Mouse (Mus musculus) embryonic facial prominence, embryonic 13.5 days (tissue): ENCODE data around the gene Clstn2. TPM values are rescaled to one million over a fixed set of nuclear protein-coding genes. Genes with fewer than 3 reads are reported as not detected.

Experiments
- ATAC-seq: fragments of 200-750 bp; cut with Nextera tagmentation; 2 replicates; pipeline ENCODE4 v1.8.0; 2017; ENCODE audit warnings: low read depth; ENCODE audit not compliant: insufficient number of reproducible peaks, insufficient read depth, low FRiP score, low TSS enrichment
- H3K27ac ChIP-seq: fragments of 300-500 bp; sonication (generic); 2 replicates; pipeline ENCODE4 v1.5.1; 2015; ENCODE audit warnings: moderate library complexity, mild to moderate bottlenecking, inconsistent platforms
- H3K27me3 ChIP-seq: fragments of 300-500 bp; sonication (generic); 2 replicates; pipeline ENCODE4 v1.6.1; 2015; ENCODE audit warnings: mild to moderate bottlenecking, inconsistent platforms
- H3K36me3 ChIP-seq: fragments of 300-500 bp; sonication (generic); 2 replicates; pipeline ENCODE4 v1.6.1; 2015; ENCODE audit warnings: mild to moderate bottlenecking, inconsistent platforms
- H3K4me1 ChIP-seq: fragments of 300-500 bp; sonication (generic); 2 replicates; pipeline ENCODE4 v1.6.1; 2015; ENCODE audit warnings: inconsistent platforms
- H3K4me2 ChIP-seq: fragments of 300-500 bp; sonication (generic); 2 replicates; pipeline ENCODE4 v1.6.1; 2015; ENCODE audit warnings: moderate library complexity, mild to moderate bottlenecking, inconsistent platforms
- H3K4me3 ChIP-seq: fragments of 300-500 bp; sonication (generic); 2 replicates; pipeline ENCODE4 v1.5.1; 2015; ENCODE audit warnings: mild to moderate bottlenecking, inconsistent platforms
- H3K9ac ChIP-seq: fragments of 300-500 bp; sonication (generic); 2 replicates; pipeline ENCODE4 v1.6.1; 2015; ENCODE audit warnings: mild to moderate bottlenecking, inconsistent platforms
- H3K9me3 ChIP-seq: fragments of 300-500 bp; sonication (generic); 2 replicates; pipeline ENCODE4 v1.6.1; 2016; ENCODE audit warnings: inconsistent platforms
- WGBS: fragments of 180-500 bp; shearing (Covaris S2); methylation state at CpG from one replicate; pipeline ENCODE4 v1.1.7; 2015; ENCODE audit warnings: mixed read lengths; 5-methylcytosine and 5-hydroxymethylcytosine counted together
- polyA plus RNA-seq: library from polyadenylated mRNA; unstranded; fragments of >200 nt; fragmentation: Nextera tagmentation; extraction: Ambion mirVana; gene quantifications from 2 replicates; pipeline ENCODE4 v1.2.1, GENCODE M21; 2015

The Clstn2 gene
- polyA plus RNA-seq, 1 experiment from 2014 or later = 1.8 TPM

DNA sequence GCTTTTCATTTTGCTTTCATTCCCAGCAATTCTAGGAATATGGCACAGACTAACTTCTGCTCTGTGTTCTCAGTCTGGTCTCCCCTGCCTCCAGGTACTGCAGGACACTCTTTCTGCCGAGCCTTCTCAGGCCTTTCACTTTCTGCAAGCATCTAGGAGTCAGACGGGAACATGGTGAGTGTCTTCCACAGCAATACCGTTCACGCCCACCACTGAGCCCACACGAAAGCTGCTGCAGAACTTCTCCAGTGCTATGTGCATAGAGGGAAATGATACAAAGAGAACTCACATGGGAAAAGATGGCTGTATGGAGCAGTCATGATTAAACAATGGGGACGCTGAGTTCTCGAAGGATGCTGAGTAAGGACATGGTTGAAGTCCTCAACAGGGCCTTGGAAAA, 604.9 kb downstream of the Clstn2 start:
- Histone ChIP-seq H3K9me3 (no peaks in the 10 kb centered on the region), H3K4me1 (no peaks in the 10 kb centered on the region), H3K4me3 (no peak overlapping the region), H3K27ac (no peak overlapping the region), H3K9ac (no peak overlapping the region), H3K4me2 (no peak overlapping the region), H3K27me3 (no peaks in the 10 kb centered on the region), H3K36me3 (no peaks in the 10 kb centered on the region)
- 79% methylated on average over 7 of the region's 7 CpGs for WGBS
- ATAC-seq = no peak

GRCm38 (mm10) chr9:97420896-97421295, 612.1 kb downstream of the Clstn2 start:
- Histone ChIP-seq H3K36me3 (no peaks in the 10 kb centered on the region), H3K4me1 (no peaks in the 10 kb centered on the region), H3K4me3 (no peak overlapping the region), H3K27me3 (no peaks in the 10 kb centered on the region), H3K4me2 (no peak overlapping the region), H3K9me3 (no peaks in the 10 kb centered on the region), H3K9ac (no peak overlapping the region), H3K27ac (no peak overlapping the region)
- ATAC-seq = no peak
- WGBS = 78% methylated on average over 5 of the region's 5 CpGs

DNA sequence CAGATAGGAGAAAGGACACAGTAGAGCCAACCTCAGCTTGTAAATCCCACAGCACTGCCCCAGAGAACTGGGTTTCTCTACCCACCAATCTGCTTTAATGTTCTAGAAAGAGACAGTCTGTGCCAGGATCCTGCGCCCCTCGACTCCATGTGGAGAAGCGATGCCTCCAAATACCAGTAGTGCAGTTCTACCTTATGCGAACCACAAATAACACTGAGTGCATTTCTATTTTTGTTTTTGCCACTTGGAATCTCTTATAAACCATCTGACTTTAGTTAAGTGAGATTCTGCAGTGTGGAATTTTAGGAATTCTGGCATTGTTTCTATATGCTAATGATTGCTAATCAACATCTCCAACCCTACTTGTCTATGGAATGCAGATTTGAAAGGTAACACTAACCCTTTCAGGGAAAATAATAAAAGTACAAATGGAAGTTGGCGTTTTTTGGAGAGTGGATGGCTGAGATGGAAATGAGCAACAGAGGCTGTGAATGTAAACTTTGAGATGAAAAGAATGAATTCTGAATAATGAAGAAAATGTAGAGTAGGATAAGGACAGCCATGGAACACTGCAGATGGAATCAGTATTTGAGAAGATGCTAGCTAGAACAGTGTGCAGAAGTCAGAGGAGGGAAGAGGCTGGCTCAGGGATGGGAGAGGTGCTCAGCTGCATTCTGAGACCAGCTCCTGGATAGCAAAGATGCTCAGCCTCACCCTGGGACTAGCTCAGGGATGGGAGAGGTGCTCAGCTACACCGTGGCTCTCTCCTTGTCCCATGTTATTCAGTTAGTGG, 617.9 kb downstream of the Clstn2 start:
- no peaks in the 10 kb centered on the region for H3K4me1 ChIP-seq
- no peak overlapping the region for H3K4me3 ChIP-seq
- no peaks in the 10 kb centered on the region for H3K9me3 ChIP-seq
- no peaks in the 10 kb centered on the region for H3K36me3 ChIP-seq
- no peak overlapping the region for H3K27ac ChIP-seq
- no peak for ATAC-seq
- WGBS = 55% methylated on average over 6 of the region's 6 CpGs
- no peak overlapping the region for H3K4me2 ChIP-seq
- no peaks in the 10 kb centered on the region for H3K27me3 ChIP-seq
- H3K9ac ChIP-seq = no peak overlapping the region

DNA sequence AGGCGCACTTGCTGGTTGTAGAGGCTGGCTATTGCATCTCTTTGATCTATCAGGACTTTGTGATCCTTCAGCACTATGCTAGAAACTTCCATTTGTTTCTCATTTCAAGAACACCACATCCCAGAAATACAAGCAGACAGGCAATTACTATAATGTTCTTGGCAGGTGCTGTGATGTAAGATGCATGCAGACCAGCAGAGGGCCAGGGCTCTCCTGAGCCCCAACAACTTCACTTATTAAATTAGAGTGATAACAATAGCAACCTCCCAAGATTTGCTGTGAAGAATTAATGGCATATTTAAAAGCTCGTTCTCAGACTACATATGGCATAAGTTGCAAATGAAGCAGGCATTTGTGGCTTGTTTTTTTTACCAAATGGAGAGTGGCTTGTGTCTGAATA, 624.8 kb downstream of the Clstn2 start:
- ATAC-seq = no peak
- Histone ChIP-seq H3K4me1 (0 out of 2 replicates have a peak, but pooled peaks cover 3% of the 10 kb centered on the region), H3K27ac (no peak overlapping the region), H3K4me2 (no peak overlapping the region), H3K9ac (no peak overlapping the region), H3K4me3 (no peak overlapping the region), H3K36me3 (no peaks in the 10 kb centered on the region), H3K27me3 (no peaks in the 10 kb centered on the region; the same call in 1 of the 2 replicates), H3K9me3 (no peaks in the 10 kb centered on the region)
- 52% methylated on average over 2 of the region's 2 CpGs for WGBS
